Mouse (Mus musculus) limb, embryonic 13.5 days (tissue): ENCODE data around the gene Rpl36-ps4. TPM values are rescaled to one million over a fixed set of nuclear protein-coding genes. Genes with fewer than 3 reads are reported as not detected.

Source experiments
- ATAC-seq: fragments of 200-750 bp; cut with Nextera tagmentation; 2 replicates; pipeline ENCODE4 v1.8.0; 2017; ENCODE audit warnings: low read depth, moderate number of reproducible peaks, moderate TSS enrichment; ENCODE audit not compliant: low FRiP score
- H3K27ac ChIP-seq: fragments of 300-500 bp; sonication (generic); 2 replicates; pipeline ENCODE4 v1.5.1; 2015; ENCODE audit warnings: inconsistent platforms, mild to moderate bottlenecking, moderate library complexity
- H3K27me3 ChIP-seq: fragments of 300-500 bp; sonication (generic); 2 replicates; pipeline ENCODE4 v1.6.1; 2015; ENCODE audit warnings: mild to moderate bottlenecking, inconsistent platforms
- H3K36me3 ChIP-seq: fragments of 300-500 bp; sonication (generic); 2 replicates; pipeline ENCODE4 v1.6.1; 2015; ENCODE audit warnings: inconsistent platforms, mild to moderate bottlenecking, moderate library complexity
- H3K4me1 ChIP-seq: fragments of 300-500 bp; sonication (generic); 2 replicates; pipeline ENCODE4 v1.6.1; 2015; ENCODE audit warnings: inconsistent platforms
- H3K4me2 ChIP-seq: fragments of 300-500 bp; sonication (generic); replicated peaks from 2 replicates; pipeline ENCODE4 v1.6.1; 2015; ENCODE audit warnings: inconsistent platforms, mild to moderate bottlenecking, moderate library complexity
- H3K4me3 ChIP-seq: fragments of 300-500 bp; sonication (generic); 2 replicates; pipeline ENCODE4 v1.5.1; 2015; ENCODE audit warnings: moderate library complexity, mild to moderate bottlenecking, inconsistent platforms
- H3K9ac ChIP-seq: fragments of 300-500 bp; sonication (generic); 2 replicates; pipeline ENCODE4 v1.6.1; 2015; ENCODE audit warnings: mild to moderate bottlenecking, inconsistent platforms
- H3K9me3 ChIP-seq: fragments of 300-500 bp; sonication (generic); 2 replicates; pipeline ENCODE4 v1.6.1; 2016; ENCODE audit warnings: inconsistent platforms
- WGBS: fragments of 180-500 bp; shearing (Covaris S2); methylation state at CpG from one replicate; pipeline ENCODE4 v1.1.7; 2015; 5-methylcytosine and 5-hydroxymethylcytosine counted together
- polyA plus RNA-seq: library from polyadenylated mRNA; unstranded; fragments of >200 nt; fragmentation: Nextera tagmentation; extraction: Ambion mirVana; gene quantifications from 2 replicates; pipeline ENCODE4 v1.2.1, GENCODE M21; 2015

Rpl36-ps4 gene
- polyA plus RNA-seq: not detected in 2 replicates

- H3K4me2 ChIP-seq: no peak within 1 kb of the TSS
- H3K27me3 ChIP-seq: no peaks in the 10 kb centered on the region
- no peaks in the 10 kb centered on the region for H3K36me3 ChIP-seq
- WGBS: 86% methylated on average over 5 of the region's 5 CpGs
- ATAC-seq: no peak
- no peak within 1 kb of the TSS for H3K9ac ChIP-seq
- H3K4me1 ChIP-seq: no peaks in the 10 kb centered on the region
- no peak within 1 kb of the TSS for H3K4me3 ChIP-seq
- no peaks in the 10 kb centered on the region for H3K9me3 ChIP-seq
- no peak within 1 kb of the TSS for H3K27ac ChIP-seq
These were observed at the start of gene Rpl36-ps4 for GRCm38 (mm10) chr17:87920677-87921076. Gene Rpl36-ps4, plus strand, starts transcription at chr17:87920977.

- no peak overlapping the region for H3K9ac ChIP-seq
- H3K4me3 ChIP-seq: no peak overlapping the region
- no peak for ATAC-seq
- no peaks in the 10 kb centered on the region for H3K9me3 ChIP-seq
- H3K4me2 ChIP-seq: no peak overlapping the region
- no peaks in the 10 kb centered on the region for H3K27me3 ChIP-seq
- no peaks in the 10 kb centered on the region; the same call in 1 of the 2 replicates for H3K4me1 ChIP-seq
- no peak overlapping the region for H3K27ac ChIP-seq
- 87% methylated on average over 13 of the region's 13 CpGs for WGBS
- no peaks in the 10 kb centered on the region for H3K36me3 ChIP-seq
These were observed 49.2 kb upstream of the Rpl36-ps4 start for GRCm38 (mm10) chr17:87871461-87872126.

- Histone ChIP-seq H3K9ac (no peak overlapping the region), H3K4me2 (no peak overlapping the region), H3K36me3 (no peaks in the 10 kb centered on the region), H3K4me1 (peaks cover 2% of the 10 kb centered on the region; the same call in 1 of the 2 replicates), H3K27ac (no peak overlapping the region), H3K4me3 (no peak overlapping the region), H3K9me3 (no peaks in the 10 kb centered on the region), H3K27me3 (no peaks in the 10 kb centered on the region)
- no peak for ATAC-seq
- WGBS: 40% methylated on average over 4 of the region's 4 CpGs
These were observed 48.5 kb upstream of the Rpl36-ps4 start for GRCm38 (mm10) chr17:87872286-87872685.

- Histone ChIP-seq H3K4me3 (no peak overlapping the region), H3K4me2 (no peak overlapping the region), H3K9ac (no peak overlapping the region), H3K4me1 (peaks cover 8% of the 10 kb centered on the region), H3K36me3 (no peaks in the 10 kb centered on the region), H3K27ac (no peak overlapping the region), H3K27me3 (no peaks in the 10 kb centered on the region), H3K9me3 (no peaks in the 10 kb centered on the region)
- 83% methylated on average over 7 of the region's 7 CpGs for WGBS
- no peak for ATAC-seq
These were observed 47.3 kb upstream of the Rpl36-ps4 start for GRCm38 (mm10) chr17:87873456-87873855.

- H3K27me3 ChIP-seq: no peaks in the 10 kb centered on the region
- no peak overlapping the region for H3K9ac ChIP-seq
- H3K4me1 ChIP-seq: peaks cover 8% of the 10 kb centered on the region
- no peak overlapping the region for H3K27ac ChIP-seq
- H3K9me3 ChIP-seq: no peaks in the 10 kb centered on the region
- H3K36me3 ChIP-seq: no peaks in the 10 kb centered on the region
- no peak for ATAC-seq
- H3K4me3 ChIP-seq: no peak overlapping the region
- H3K4me2 ChIP-seq: no peak overlapping the region
- WGBS: 81% methylated on average over 4 of the region's 4 CpGs
These were observed 46.8 kb upstream of the Rpl36-ps4 start for GRCm38 (mm10) chr17:87873943-87874342.

GRCm38 (mm10) chr17:87875346-87875920 is 45.3 kb upstream of the Rpl36-ps4 start:
- Histone ChIP-seq H3K27me3 (no peaks in the 10 kb centered on the region), H3K27ac (no peak overlapping the region), H3K4me1 (peaks cover 8% of the 10 kb centered on the region), H3K4me3 (no peak overlapping the region), H3K9ac (no peak overlapping the region), H3K9me3 (no peaks in the 10 kb centered on the region), H3K4me2 (no peak overlapping the region), H3K36me3 (no peaks in the 10 kb centered on the region)
- 88% methylated on average over 8 of the region's 8 CpGs for WGBS
- no peak for ATAC-seq

GRCm38 (mm10) chr17:87876295-87877000 is 44.3 kb upstream of the Rpl36-ps4 start:
- no peak for ATAC-seq
- Histone ChIP-seq H3K27me3 (no peaks in the 10 kb centered on the region), H3K4me3 (no peak overlapping the region), H3K9me3 (no peaks in the 10 kb centered on the region), H3K9ac (no peak overlapping the region), H3K36me3 (no peaks in the 10 kb centered on the region), H3K4me1 (peaks cover 8% of the 10 kb centered on the region), H3K4me2 (no peak overlapping the region), H3K27ac (no peak overlapping the region)
- WGBS: 84% methylated on average over 11 of the region's 11 CpGs

- peak overlapping the region; percentile 21; the same call in 1 of the 2 replicates for H3K4me2 ChIP-seq
- no peaks in the 10 kb centered on the region for H3K9me3 ChIP-seq
- H3K4me3 ChIP-seq: no peak overlapping the region
- no peaks in the 10 kb centered on the region for H3K36me3 ChIP-seq
- no peak overlapping the region for H3K27ac ChIP-seq
- H3K4me1 ChIP-seq: peaks cover 8% of the 10 kb centered on the region
- H3K27me3 ChIP-seq: no peaks in the 10 kb centered on the region
- ATAC-seq: peak; percentile 37; the same call in 1 of the 2 replicates
- peak overlapping the region; percentile 13; the same call in 1 of the 2 replicates for H3K9ac ChIP-seq
- WGBS: 27% methylated on average over 25 of the region's 25 CpGs
These were observed 43.3 kb upstream of the Rpl36-ps4 start for GRCm38 (mm10) chr17:87877207-87878073.

- ATAC-seq: no peak
- Histone ChIP-seq H3K4me1 (peaks cover 8% of the 10 kb centered on the region), H3K27ac (no peak overlapping the region), H3K27me3 (no peaks in the 10 kb centered on the region), H3K9me3 (no peaks in the 10 kb centered on the region), H3K4me2 (no peak overlapping the region), H3K9ac (no peak overlapping the region), H3K4me3 (no peak overlapping the region), H3K36me3 (no peaks in the 10 kb centered on the region)
- WGBS: 56% methylated on average over 10 of the region's 10 CpGs
These were observed 42.0 kb upstream of the Rpl36-ps4 start for GRCm38 (mm10) chr17:87878556-87879483.

GRCm38 (mm10) chr17:87879484-87880225 is 41.1 kb upstream of the Rpl36-ps4 start:
- no peak for ATAC-seq
- Histone ChIP-seq H3K27me3 (no peaks in the 10 kb centered on the region), H3K9me3 (no peaks in the 10 kb centered on the region), H3K4me3 (no peak overlapping the region), H3K9ac (no peak overlapping the region), H3K4me2 (no peak overlapping the region), H3K27ac (no peak overlapping the region), H3K36me3 (no peaks in the 10 kb centered on the region), H3K4me1 (peaks cover 8% of the 10 kb centered on the region)
- WGBS: 53% methylated on average over 9 of the region's 9 CpGs
